Mouse (Mus musculus): ENCODE data around the gene Gpa33. TPM values are rescaled to one million over a fixed set of nuclear protein-coding genes. Genes with fewer than 3 reads are reported as not detected.

Gene Gpa33
- total RNA-seq (2021) = not detected
- long read RNA-seq, experiment 1 = 0 reads
- long read RNA-seq, experiment 2 = 0 reads

- Histone ChIP-seq H3K27ac (no peak within 1 kb of the TSS), H3K4me3 (no peak within 1 kb of the TSS)
- TF ChIP-seq CTCF (conservative IDR thresholded peaks at IDR 0.05) = no peak
- DNase-seq (ENCODE audit: low spot score in 2 of 2) = no peak
Measured at GRCm38 (mm10) chr1:166130224-166130860, at the start of gene Gpa33. Gene Gpa33, plus strand, starts transcription at chr1:166130238.

GRCm38 (mm10) chr1:166088446-166089170, 41.4 kb upstream of the Gpa33 start:
- Histone ChIP-seq H3K27ac (no peak overlapping the region), H3K4me3 (no peak overlapping the region)
- TF ChIP-seq CTCF (conservative IDR thresholded peaks at IDR 0.05) = no peak
- no peak for DNase-seq (ENCODE audit: low spot score in 2 of 2)

GRCm38 (mm10) chr1:166089337-166089736, 40.7 kb upstream of the Gpa33 start:
- no peak for TF ChIP-seq CTCF (conservative IDR thresholded peaks at IDR 0.05)
- H3K4me3 ChIP-seq = no peak overlapping the region
- no peak for DNase-seq (ENCODE audit: low spot score in 2 of 2)
- H3K27ac ChIP-seq = no peak overlapping the region

GRCm38 (mm10) chr1:166089739-166090138, 40.3 kb upstream of the Gpa33 start:
- TF ChIP-seq CTCF (conservative IDR thresholded peaks at IDR 0.05) = no peak
- no peak for DNase-seq (ENCODE audit: low spot score in 2 of 2)
- Histone ChIP-seq H3K27ac (no peak overlapping the region), H3K4me3 (no peak overlapping the region)

- H3K4me3 ChIP-seq = no peak overlapping the region
- no peak overlapping the region for H3K27ac ChIP-seq
- no peak for TF ChIP-seq CTCF (conservative IDR thresholded peaks at IDR 0.05)
- no peak for DNase-seq (ENCODE audit: low spot score in 2 of 2)
Measured at GRCm38 (mm10) chr1:166090306-166090705, 39.7 kb upstream of the Gpa33 start.

GRCm38 (mm10) chr1:166094462-166094861, 35.6 kb upstream of the Gpa33 start:
- no peak for DNase-seq (ENCODE audit: low spot score in 2 of 2)
- no peak for TF ChIP-seq CTCF (conservative IDR thresholded peaks at IDR 0.05)
- no peak overlapping the region for H3K27ac ChIP-seq
- H3K4me3 ChIP-seq = no peak overlapping the region

GRCm38 (mm10) chr1:166098120-166098519, 31.9 kb upstream of the Gpa33 start:
- no peak for DNase-seq (ENCODE audit: low spot score in 2 of 2)
- no peak for TF ChIP-seq CTCF (conservative IDR thresholded peaks at IDR 0.05)
- Histone ChIP-seq H3K4me3 (no peak overlapping the region), H3K27ac (no peak overlapping the region)

GRCm38 (mm10) chr1:166102920-166103608, 27.0 kb upstream of the Gpa33 start:
- DNase-seq (ENCODE audit: low spot score in 2 of 2) = no peak
- Histone ChIP-seq H3K4me3 (no peak overlapping the region), H3K27ac (no peak overlapping the region)
- TF ChIP-seq CTCF (conservative IDR thresholded peaks at IDR 0.05) = peak; percentile 78

- DNase-seq (ENCODE audit: low spot score in 2 of 2) = no peak
- Histone ChIP-seq H3K4me3 (no peak overlapping the region), H3K27ac (no peak overlapping the region)
- TF ChIP-seq CTCF (conservative IDR thresholded peaks at IDR 0.05) = no peak
Measured at GRCm38 (mm10) chr1:166104858-166105257, 25.2 kb upstream of the Gpa33 start.

GRCm38 (mm10) chr1:166105464-166105863, 24.6 kb upstream of the Gpa33 start:
- DNase-seq (ENCODE audit: low spot score in 2 of 2) = peak in 1 of 2 experiments; percentile 5
- TF ChIP-seq CTCF (conservative IDR thresholded peaks at IDR 0.05) = no peak
- no peak overlapping the region for H3K27ac ChIP-seq
- no peak overlapping the region for H3K4me3 ChIP-seq

- no peak for DNase-seq (ENCODE audit: low spot score in 2 of 2)
- no peak overlapping the region for H3K4me3 ChIP-seq
- H3K27ac ChIP-seq = no peak overlapping the region
- no peak for TF ChIP-seq CTCF (conservative IDR thresholded peaks at IDR 0.05)
Measured at GRCm38 (mm10) chr1:166114986-166115385, 15.1 kb upstream of the Gpa33 start.

GRCm38 (mm10) chr1:166115719-166116118, 14.3 kb upstream of the Gpa33 start:
- no peak overlapping the region for H3K4me3 ChIP-seq
- H3K27ac ChIP-seq = no peak overlapping the region
- TF ChIP-seq CTCF (conservative IDR thresholded peaks at IDR 0.05) = no peak
- DNase-seq (ENCODE audit: low spot score in 2 of 2) = no peak

- Histone ChIP-seq H3K4me3 (no peak overlapping the region), H3K27ac (no peak overlapping the region)
- DNase-seq (ENCODE audit: low spot score in 2 of 2) = no peak
- TF ChIP-seq CTCF (conservative IDR thresholded peaks at IDR 0.05) = no peak
Measured at GRCm38 (mm10) chr1:166117866-166118639, 12.0 kb upstream of the Gpa33 start.

Measured in layer of hippocampus, adult 2 months (tissue).